Mouse (Mus musculus) C2C12 (cell line): ENCODE results near the gene 2900026A02Rik.

Experiments
- CEBPB ChIP-seq: IDR thresholded peaks from one replicate; pipeline ENCODE4 v1.6.1; 2011; ENCODE audit warnings: low read depth, mild to moderate bottlenecking, control low read depth, moderate library complexity
- CTCF ChIP-seq: IDR thresholded peaks from one replicate; pipeline ENCODE4 v1.5.1; 2011; ENCODE audit not compliant: control insufficient read depth, insufficient read depth, insufficient read length
- MAX ChIP-seq: IDR thresholded peaks from one replicate; pipeline ENCODE4 v1.6.1; 2011; ENCODE audit warnings: mild to moderate bottlenecking, control low read depth
- MYOG ChIP-seq: IDR thresholded peaks from one replicate; pipeline ENCODE4 v1.6.1; 2011; ENCODE audit not compliant: control insufficient read depth, insufficient read length; ENCODE audit errors: extremely low read depth
- USF1 ChIP-seq: IDR thresholded peaks from one replicate; pipeline ENCODE4 v1.6.1; 2011; ENCODE audit warnings: low read depth, mild to moderate bottlenecking, control low read depth, moderate library complexity

DNA sequence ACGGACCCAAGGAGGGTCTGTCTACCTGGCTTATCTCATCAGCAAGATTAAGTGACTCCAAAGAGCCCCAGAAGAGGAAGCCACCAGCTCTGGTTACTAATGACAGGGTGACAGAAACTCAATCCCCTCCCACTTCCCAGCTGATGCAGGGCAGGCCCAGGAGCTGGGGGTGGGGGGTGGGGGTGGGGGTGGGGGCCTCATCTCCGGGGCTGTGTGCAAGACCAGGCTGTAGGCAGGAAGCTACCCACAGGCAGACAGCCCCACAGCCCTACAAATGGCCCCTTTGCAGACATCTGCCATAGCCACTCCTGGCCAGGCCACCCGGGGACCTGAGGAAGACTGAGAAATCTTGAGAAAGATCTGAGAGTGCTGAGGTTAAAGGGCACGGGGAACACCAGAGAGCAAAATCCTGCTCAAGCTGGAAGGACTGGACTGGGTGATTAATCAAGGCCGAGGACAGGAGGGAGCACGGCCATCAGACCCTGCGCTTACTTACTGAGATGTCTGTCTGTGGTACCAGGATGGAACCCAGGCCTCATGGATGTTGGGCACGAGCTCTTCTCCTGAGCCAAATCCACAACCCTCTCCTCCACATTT, 62.2 kb downstream of the 2900026A02Rik start:
- no peak for TF ChIP-seq MYOG
- TF ChIP-seq CTCF: no peak
- TF ChIP-seq CEBPB: no peak
- TF ChIP-seq USF1: no peak
- TF ChIP-seq MAX: no peak
